ENCODE assay signal across 17 mouse cellular contexts in the genomic region with DNA sequence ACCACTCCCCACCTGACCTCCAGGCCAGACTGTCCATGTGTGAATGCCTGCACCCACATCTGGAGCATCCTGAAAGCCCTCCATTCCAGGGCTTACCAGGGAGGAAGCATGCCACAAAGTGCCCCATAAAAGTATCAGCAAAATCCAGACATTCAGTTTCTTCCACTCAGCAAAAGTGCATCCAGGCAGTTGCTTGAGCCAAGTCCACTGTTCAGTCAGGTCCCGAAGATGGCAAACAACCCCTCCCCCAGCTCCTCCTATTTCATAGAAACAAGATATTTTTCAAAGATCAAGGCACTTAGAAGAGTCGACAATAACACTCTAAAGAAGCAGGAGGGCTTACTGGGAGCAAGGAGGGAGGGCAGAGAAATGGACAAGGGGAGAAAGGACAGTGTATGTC. TPM values are rescaled to one million over a fixed set of nuclear protein-coding genes. Genes with fewer than 3 reads are reported as not detected.
DNase-seq lines count a peak whose midpoint lies in the region; ATAC-seq and TF ChIP-seq lines count a peak whose summit lies in the region.
"Had no signal": no experiment of that assay in that cellular context is flagged by ENCODE, and none has a peak within 500 bp of the region (broad histone marks: within the 10 kb centered on the region; RNA-seq: fewer than 3 reads in every experiment).

No protein-coding gene starts in this region.

- peaks cover 9% of the 10 kb centered on the region for H3K4me1 ChIP-seq in hindbrain, postnatal 0 days (ENCODE audit: insufficient read depth, low read length)
- peaks cover 25% of the 10 kb centered on the region for H3K4me1 ChIP-seq in hindbrain, embryonic 13.5 days (replicated peaks)
- H3K4me1 ChIP-seq in liver, embryonic 15.5 days (replicated peaks) = peaks cover 66% of the 10 kb centered on the region
- H3K4me1 ChIP-seq in forebrain, embryonic 13.5 days = peaks cover 17% of the 10 kb centered on the region

- peak overlapping the region; percentile 37; the same call in 1 of the 2 replicates for H3K27ac ChIP-seq in hindbrain, postnatal 0 days
- no peak overlapping the region for H3K27ac ChIP-seq in hindbrain, embryonic 13.5 days
- peak overlapping the region; percentile 92 for H3K27ac ChIP-seq in layer of hippocampus, adult 2 months
- H3K27ac ChIP-seq in liver, embryonic 15.5 days (replicated peaks) = peak overlapping the region; percentile 48
- no peak overlapping the region for H3K27ac ChIP-seq in forebrain, embryonic 13.5 days
- H3K27ac ChIP-seq: limb, embryonic 15.5 days; lung, embryonic 15.5 days; neural tube, embryonic 12.5 days had no signal

- H3K9me3 ChIP-seq in hindbrain, postnatal 0 days (ENCODE audit: low read length) = no peaks in the 10 kb centered on the region
- no peaks in the 10 kb centered on the region for H3K9me3 ChIP-seq in hindbrain, embryonic 13.5 days
- H3K9me3 ChIP-seq in liver, embryonic 15.5 days (replicated peaks) = no peaks in the 10 kb centered on the region
- no peaks in the 10 kb centered on the region for H3K9me3 ChIP-seq in forebrain, embryonic 13.5 days (replicated peaks)
- H3K9me3 ChIP-seq: limb, embryonic 15.5 days; lung, embryonic 15.5 days; neural tube, embryonic 12.5 days had no signal

- no peak overlapping the region for H3K4me3 ChIP-seq in hindbrain, postnatal 0 days (ENCODE audit: low read length)
- H3K4me3 ChIP-seq in hindbrain, embryonic 13.5 days = no peak overlapping the region
- no peak overlapping the region for H3K4me3 ChIP-seq in layer of hippocampus, adult 2 months
- no peak overlapping the region for H3K4me3 ChIP-seq in liver, embryonic 15.5 days (replicated peaks)
- H3K4me3 ChIP-seq in forebrain, embryonic 13.5 days = no peak overlapping the region
- H3K4me3 ChIP-seq: limb, embryonic 15.5 days; lung, embryonic 15.5 days; neural tube, embryonic 12.5 days had no signal

- TF ChIP-seq CTCF in hindbrain, postnatal 0 days (IDR thresholded peaks at IDR 0.05; ENCODE audit: low read depth) = no peak
- no peak for TF ChIP-seq CTCF in layer of hippocampus, adult 2 months (conservative IDR thresholded peaks at IDR 0.05)

- no peak for ATAC-seq in hindbrain, postnatal 0 days
- ATAC-seq in hindbrain, embryonic 13.5 days (ENCODE audit: low FRiP score) = no peak
- no peak for ATAC-seq in liver, embryonic 15.5 days (ENCODE audit: insufficient read depth)
- no peak for ATAC-seq in forebrain, embryonic 13.5 days
- ATAC-seq: forebrain, embryonic 14.5 days had no signal

- no peak overlapping the region for H3K4me2 ChIP-seq in hindbrain, postnatal 0 days (ENCODE audit: low read depth, low read length)
- H3K4me2 ChIP-seq in hindbrain, embryonic 13.5 days = no peak overlapping the region
- H3K4me2 ChIP-seq in liver, embryonic 15.5 days = no peak overlapping the region
- H3K4me2 ChIP-seq in forebrain, embryonic 13.5 days = no peak overlapping the region
- H3K4me2 ChIP-seq: limb, embryonic 15.5 days; lung, embryonic 15.5 days had no signal

- H3K27me3 ChIP-seq in hindbrain, postnatal 0 days (ENCODE audit: insufficient read depth, low read length) = no peaks in the 10 kb centered on the region
- H3K27me3 ChIP-seq in hindbrain, embryonic 13.5 days = no peaks in the 10 kb centered on the region
- no peaks in the 10 kb centered on the region for H3K27me3 ChIP-seq in liver, embryonic 15.5 days
- no peaks in the 10 kb centered on the region for H3K27me3 ChIP-seq in forebrain, embryonic 13.5 days
- H3K27me3 ChIP-seq: limb, embryonic 15.5 days; lung, embryonic 15.5 days; neural tube, embryonic 12.5 days had no signal

- no peak overlapping the region for H3K9ac ChIP-seq in hindbrain, postnatal 0 days (replicated peaks; ENCODE audit: low read length)
- no peak overlapping the region for H3K9ac ChIP-seq in hindbrain, embryonic 13.5 days
- no peak overlapping the region for H3K9ac ChIP-seq in liver, embryonic 15.5 days
- H3K9ac ChIP-seq in forebrain, embryonic 13.5 days = no peak overlapping the region
- H3K9ac ChIP-seq: limb, embryonic 15.5 days; lung, embryonic 15.5 days; neural tube, embryonic 12.5 days had no signal

- DNase-seq in hindbrain, postnatal 0 days (ENCODE audit: low spot score) = no peak
- DNase-seq in layer of hippocampus, adult 2 months (ENCODE audit: low spot score in 2 of 2) = no peak
- no peak for DNase-seq in layer of hippocampus, postnatal 14 days (ENCODE audit: low spot score in 2 of 2)
- DNase-seq in MN1 (ENCODE audit: low spot score) (peak; percentile 12), adipocyte (ENCODE audit: low spot score) (no peak)
- DNase-seq: cerebellum, adult 11-12 months; cerebellum, postnatal 36 days; gastrocnemius, postnatal 25 days; lung, postnatal 4 days; thymus, postnatal 36 days had no signal

- peaks cover 13% of the 10 kb centered on the region; the same call in 1 of the 2 replicates for H3K36me3 ChIP-seq in hindbrain, postnatal 0 days (ENCODE audit: insufficient read depth, low read length)
- H3K36me3 ChIP-seq in hindbrain, embryonic 13.5 days = peaks cover 60% of the 10 kb centered on the region
- peaks cover 59% of the 10 kb centered on the region for H3K36me3 ChIP-seq in liver, embryonic 15.5 days (replicated peaks)
- H3K36me3 ChIP-seq in forebrain, embryonic 13.5 days (ENCODE audit: poor library complexity, severe bottlenecking) = peaks cover 63% of the 10 kb centered on the region

- 73% methylated on average over 2 of the region's 2 CpGs for WGBS in hindbrain, postnatal 0 days
- 76% methylated on average over 2 of the region's 2 CpGs for WGBS in hindbrain, embryonic 13.5 days
- 55% methylated on average over 2 of the region's 2 CpGs for WGBS in liver, embryonic 15.5 days (ENCODE audit: insufficient replicate concordance)
- WGBS in forebrain, embryonic 13.5 days = 82% methylated on average over 2 of the region's 2 CpGs

RNA-seq across cellular contexts. Expression of a gene that starts 3.0 kb away (rescaled TPM):
- total RNA-seq in hindbrain, postnatal 0 days (2014; rRNA removed) = 233 and 240 TPM in 2 replicates
- 170 and 185 TPM in 2 replicates for polyA plus RNA-seq in hindbrain, postnatal 0 days (2015; fragmentation: Nextera tagmentation; extraction: Ambion mirVana)
- 211 and 221 TPM in 2 replicates for polyA plus RNA-seq in hindbrain, embryonic 13.5 days (2015; fragmentation: Nextera tagmentation; extraction: Ambion mirVana)
- 100 to 1,000 TPM; 227 to 255 TPM for total RNA-seq in layer of hippocampus, adult 2 months (2021)
- total RNA-seq in layer of hippocampus, postnatal 14 days (2021) = 100 to 1,000 TPM; 200 to 207 TPM
- 16.7 and 16.9 TPM in 2 replicates for polyA plus RNA-seq in liver, embryonic 15.5 days (2015; fragmentation: Nextera tagmentation; extraction: Ambion mirVana)
- polyA plus RNA-seq in forebrain, embryonic 13.5 days (2015; fragmentation: Nextera tagmentation; extraction: Ambion mirVana) = 150 and 155 TPM in 2 replicates

RNA-seq across cellular contexts. Expression of a gene that starts 8.6 kb away (rescaled TPM):
- 61.0 and 65.4 TPM in 2 replicates for total RNA-seq in hindbrain, postnatal 0 days (2014; rRNA removed)
- 20.3 and 21.6 TPM in 2 replicates for polyA plus RNA-seq in hindbrain, postnatal 0 days (2015; fragmentation: Nextera tagmentation; extraction: Ambion mirVana)
- polyA plus RNA-seq in hindbrain, embryonic 13.5 days (2015; fragmentation: Nextera tagmentation; extraction: Ambion mirVana) = 28.4 and 30.7 TPM in 2 replicates
- total RNA-seq in layer of hippocampus, adult 2 months (2021) = 100 to 1,000 TPM; 395 to 408 TPM
- total RNA-seq in layer of hippocampus, postnatal 14 days (2021) = 100 to 1,000 TPM; 196 to 200 TPM
- polyA plus RNA-seq in liver, embryonic 15.5 days (2015; fragmentation: Nextera tagmentation; extraction: Ambion mirVana) = 5.4 and 5.8 TPM in 2 replicates
- polyA plus RNA-seq in forebrain, embryonic 13.5 days (2015; fragmentation: Nextera tagmentation; extraction: Ambion mirVana) = 24.3 and 25.8 TPM in 2 replicates

RNA-seq across cellular contexts. Expression of a gene that starts 12.9 kb away (rescaled TPM):
- 18.3 and 22.8 TPM in 2 replicates for total RNA-seq in hindbrain, postnatal 0 days (2014; rRNA removed)
- polyA plus RNA-seq in hindbrain, postnatal 0 days (2015; fragmentation: Nextera tagmentation; extraction: Ambion mirVana) = 19.9 and 20.2 TPM in 2 replicates
- polyA plus RNA-seq in hindbrain, embryonic 13.5 days (2015; fragmentation: Nextera tagmentation; extraction: Ambion mirVana) = 20.0 and 22.1 TPM in 2 replicates
- 10 to 100 TPM; 98.0 to 98.6 TPM for total RNA-seq in layer of hippocampus, adult 2 months (2021)
- total RNA-seq in layer of hippocampus, postnatal 14 days (2021) = 10 to 100 TPM; 65.7 to 69.2 TPM
- polyA plus RNA-seq in liver, embryonic 15.5 days (2015; fragmentation: Nextera tagmentation; extraction: Ambion mirVana) = 41.9 and 45.1 TPM in 2 replicates
- 18.8 and 19.5 TPM in 2 replicates for polyA plus RNA-seq in forebrain, embryonic 13.5 days (2015; fragmentation: Nextera tagmentation; extraction: Ambion mirVana)

RNA-seq across cellular contexts. Expression of a gene that starts 18.0 kb away (rescaled TPM):
- 0.31 TPM in 1 of 2 replicates, not detected in the other for total RNA-seq in hindbrain, postnatal 0 days (2014; rRNA removed)
- 0.79 and 1.1 TPM in 2 replicates for polyA plus RNA-seq in hindbrain, postnatal 0 days (2015; fragmentation: Nextera tagmentation; extraction: Ambion mirVana)
- 1.0 and 1.1 TPM in 2 replicates for polyA plus RNA-seq in hindbrain, embryonic 13.5 days (2015; fragmentation: Nextera tagmentation; extraction: Ambion mirVana)
- total RNA-seq in layer of hippocampus, adult 2 months (2021) = 10 to 100 TPM; 21.9 to 25.4 TPM
- 1 to 10 TPM; 4.6 to 5.9 TPM for total RNA-seq in layer of hippocampus, postnatal 14 days (2021)
- 2.1 and 3.2 TPM in 2 replicates for polyA plus RNA-seq in liver, embryonic 15.5 days (2015; fragmentation: Nextera tagmentation; extraction: Ambion mirVana)
- 0.93 and 1.1 TPM in 2 replicates for polyA plus RNA-seq in forebrain, embryonic 13.5 days (2015; fragmentation: Nextera tagmentation; extraction: Ambion mirVana)

RNA-seq across cellular contexts. Expression of a gene that starts 33.5 kb away (rescaled TPM):
- total RNA-seq in hindbrain, postnatal 0 days (2014; rRNA removed) = 111 and 112 TPM in 2 replicates
- polyA plus RNA-seq in hindbrain, postnatal 0 days (2015; fragmentation: Nextera tagmentation; extraction: Ambion mirVana) = 56.7 and 65.3 TPM in 2 replicates
- polyA plus RNA-seq in hindbrain, embryonic 13.5 days (2015; fragmentation: Nextera tagmentation; extraction: Ambion mirVana) = 40.6 and 42.3 TPM in 2 replicates
- 100 to 1,000 TPM; 116 to 123 TPM for total RNA-seq in layer of hippocampus, adult 2 months (2021)
- total RNA-seq in layer of hippocampus, postnatal 14 days (2021) = 100 to 1,000 TPM; 108 to 110 TPM
- 19.3 and 21.0 TPM in 2 replicates for polyA plus RNA-seq in liver, embryonic 15.5 days (2015; fragmentation: Nextera tagmentation; extraction: Ambion mirVana)
- polyA plus RNA-seq in forebrain, embryonic 13.5 days (2015; fragmentation: Nextera tagmentation; extraction: Ambion mirVana) = 15.7 and 16.7 TPM in 2 replicates

Comparison
In these comparisons a context has a peak if more than half of its experiments do, and no peak if none do; other contexts are left out.
1. H3K27ac ChIP-seq: peak in hindbrain, postnatal 0 days (single experiment), layer of hippocampus, adult 2 months (single experiment) and liver, embryonic 15.5 days (single experiment); none in hindbrain, embryonic 13.5 days (single experiment) and forebrain, embryonic 13.5 days (single experiment).